Mouse (Mus musculus) forebrain, embryonic 10.5 days (tissue): ENCODE measurements around the gene Gm3696. TPM values are rescaled to one million over a fixed set of nuclear protein-coding genes. Genes with fewer than 3 reads are reported as not detected.
"Not testable (repeated sequence)": the region's sequence is repeated elsewhere in the genome, so short reads cannot be mapped to it uniquely, and the experiment has no call there.

Source experiments
- DNase-seq: peaks from one replicate; pipeline ENCODE4 v3.0.0-alpha.2; 2017; ENCODE audit warnings: low spot score; ENCODE audit errors: extremely low spot score
- H3K27ac ChIP-seq: fragments of 300-500 bp; sonication (generic); 2 replicates; pipeline ENCODE4 v1.5.1; 2016; ENCODE audit warnings: mild to moderate bottlenecking
- H3K27me3 ChIP-seq: fragments of 300-500 bp; sonication (generic); 2 replicates; pipeline ENCODE4 v1.6.1; 2016; ENCODE audit warnings: mild to moderate bottlenecking; ENCODE audit not compliant: poor library complexity, severe bottlenecking
- H3K36me3 ChIP-seq: fragments of 300-500 bp; sonication (generic); replicated peaks from 2 replicates; pipeline ENCODE4 v1.6.1; 2016; ENCODE audit warnings: mild to moderate bottlenecking, moderate library complexity
- H3K4me1 ChIP-seq: fragments of 300-500 bp; sonication (generic); 2 replicates; pipeline ENCODE4 v1.6.1; 2016
- H3K4me3 ChIP-seq: fragments of 300-500 bp; sonication (generic); 2 replicates; pipeline ENCODE4 v1.5.1; 2016; ENCODE audit warnings: mild to moderate bottlenecking, moderate library complexity
- H3K9me3 ChIP-seq: fragments of 300-500 bp; sonication (generic); 2 replicates; pipeline ENCODE4 v1.6.1; 2016; ENCODE audit warnings: mild to moderate bottlenecking, moderate library complexity
- WGBS: fragments of 180-500 bp; shearing (Covaris S2); methylation state at CpG from one replicate; pipeline ENCODE4 v1.1.7; 2016; 5-methylcytosine and 5-hydroxymethylcytosine counted together
- polyA plus RNA-seq: library from polyadenylated mRNA; unstranded; fragments of >200 nt; fragmentation: Nextera tagmentation; extraction: Ambion mirVana; gene quantifications from 2 replicates; pipeline ENCODE4 v1.2.1, GENCODE M21; 2016

Gene Gm3696
- polyA plus RNA-seq = 1.1 and 1.4 TPM in 2 replicates

DNA sequence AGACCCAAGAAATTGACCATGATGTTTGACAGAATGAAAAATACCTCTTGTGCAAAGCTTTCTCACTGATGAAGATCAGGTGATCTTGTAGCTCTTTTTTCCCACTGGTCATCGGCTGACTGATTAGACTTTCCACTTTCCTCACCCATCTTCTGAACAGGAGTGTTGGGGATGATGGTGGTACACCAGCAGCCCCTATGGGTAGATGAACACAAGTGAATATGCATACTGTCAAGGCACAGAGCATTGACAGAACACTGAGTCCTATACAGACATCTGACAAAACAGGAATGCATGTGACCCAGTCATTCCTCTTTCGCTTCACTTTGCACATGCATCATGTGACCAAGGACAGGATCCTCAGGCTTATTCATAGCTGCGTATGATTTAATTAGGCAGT is at the start of gene Gm3696:
Gene Gm3696 (minus strand): TSS at position 101 of the 400 bp plus-strand sequence.
- WGBS = 93% methylated on average over 1 of the region's 3 CpGs
- H3K27me3 ChIP-seq, DNase-seq, H3K36me3 ChIP-seq, H3K4me3 ChIP-seq, H3K4me1 ChIP-seq, H3K27ac ChIP-seq, H3K9me3 ChIP-seq: not testable (repeated sequence)

DNA sequence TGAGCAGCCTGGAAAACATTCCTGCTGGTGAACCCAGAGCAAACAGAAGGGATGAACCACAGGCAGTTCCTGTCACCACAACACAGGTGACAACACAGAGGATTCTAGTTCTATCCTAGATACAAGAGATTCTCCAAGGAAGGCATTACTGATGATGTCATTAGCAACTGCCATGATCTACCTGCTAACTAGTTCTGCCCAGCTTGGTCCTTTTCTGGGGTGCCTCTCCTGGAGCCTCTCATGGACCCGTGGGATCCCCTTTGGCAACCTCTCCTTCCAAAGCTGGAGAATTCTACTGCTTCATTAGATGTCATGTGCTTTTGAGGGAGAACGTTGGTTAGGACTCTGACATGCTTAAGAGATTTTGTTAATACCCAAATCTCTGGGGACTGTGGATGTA is 24.9 kb upstream of the Gm3696 start, which contains the start of gene Gm6676:
Gene Gm6676 (minus strand): TSS at position 101 of the 400 bp plus-strand sequence.
- not testable (repeated sequence) for H3K4me1 ChIP-seq, H3K36me3 ChIP-seq, H3K27me3 ChIP-seq, H3K4me3 ChIP-seq, DNase-seq, H3K9me3 ChIP-seq, H3K27ac ChIP-seq
- no CpG with 5 or more reads among the region's 2 CpGs for WGBS

DNA sequence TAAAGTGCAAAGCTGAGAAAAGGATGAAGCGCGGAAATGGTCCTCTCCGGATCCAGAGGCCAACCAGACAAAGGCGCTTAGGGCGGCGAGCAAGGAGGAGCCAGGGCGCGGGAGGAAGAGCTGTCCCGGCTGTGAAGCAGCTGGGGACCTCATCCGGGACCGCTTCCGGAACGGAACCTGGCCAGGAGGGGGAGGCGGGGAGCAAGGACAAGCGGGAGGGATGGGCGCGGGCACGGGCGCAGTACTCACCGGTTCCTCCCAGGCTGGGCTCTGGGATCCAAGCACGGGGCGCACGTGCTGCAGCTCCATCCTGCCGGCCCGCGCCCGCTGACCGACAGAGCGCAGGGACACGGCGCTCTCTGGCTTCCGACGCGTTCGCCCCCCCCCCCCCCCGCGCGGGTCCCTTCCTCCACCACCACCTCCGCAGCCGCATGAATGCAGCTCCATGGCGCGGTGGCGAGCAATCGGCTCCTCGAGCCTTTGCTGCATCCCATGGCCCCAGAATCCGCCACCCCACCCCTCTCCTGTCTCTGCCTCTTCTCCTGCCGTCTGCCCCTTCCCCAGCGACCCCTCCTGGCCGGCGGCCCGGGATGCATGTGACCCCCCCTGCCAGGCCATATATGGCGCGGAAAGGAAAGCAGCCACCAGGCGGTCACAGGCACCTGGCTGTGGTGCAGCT is 4.8 kb upstream of the Gm3696 start:
- H3K36me3 ChIP-seq, H3K9me3 ChIP-seq, H3K27me3 ChIP-seq, H3K4me1 ChIP-seq: not testable (repeated sequence)
- 0% methylated on average over 13 of the region's 54 CpGs for WGBS
- peak overlapping the region; percentile 57 for H3K4me3 ChIP-seq
- peak; percentile 45 for DNase-seq
- peak overlapping the region; percentile 92 for H3K27ac ChIP-seq

DNA sequence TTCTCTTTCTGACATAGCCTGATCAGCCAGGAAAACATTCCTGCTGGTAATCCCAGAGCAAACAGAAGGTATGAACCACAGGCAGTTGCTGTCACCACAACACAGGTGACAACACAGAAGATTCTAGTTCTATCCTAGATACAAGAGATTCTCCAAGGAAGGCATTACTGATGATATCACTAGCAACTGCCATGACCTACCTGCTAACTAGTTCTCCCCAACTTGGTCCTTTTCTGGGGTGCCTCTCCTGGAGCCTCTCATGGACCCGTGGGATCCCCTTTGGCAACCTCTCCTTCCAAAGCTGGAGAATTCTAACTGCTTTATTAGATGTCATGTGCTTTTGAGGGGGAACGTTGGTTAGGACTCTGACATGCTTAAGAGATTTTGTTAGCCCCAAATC is 55.6 kb downstream of the Gm3696 start, which contains the start of gene Gm3685:
Gene Gm3685 (minus strand): TSS at position 101 of the 400 bp plus-strand sequence.
- not testable (repeated sequence) for DNase-seq

More for the DNA sequence above, 55.6 kb downstream of the Gm3696 start, which contains the start of gene Gm3685:
- WGBS = no CpG with 5 or more reads among the region's 2 CpGs
- H3K4me1 ChIP-seq, H3K4me3 ChIP-seq, H3K27ac ChIP-seq, H3K9me3 ChIP-seq, H3K36me3 ChIP-seq, H3K27me3 ChIP-seq: not testable (repeated sequence)

Other genes with a start within 250 kb of the Gm3696 start
- gene Gm3667, start 210.7 kb downstream of the Gm3696 start, polyA plus RNA-seq = 1.6 TPM in 2 replicates
- gene Gm6356, start 126.8 kb downstream of the Gm3696 start, polyA plus RNA-seq = not detected in 2 replicates
- 0.85 and 1.3 TPM in 2 replicates for gene Gm10406, start 73.2 kb downstream of the Gm3696 start, polyA plus RNA-seq
- not detected in 2 replicates for gene Gm3685, start 55.7 kb downstream of the Gm3696 start, polyA plus RNA-seq
- not detected in 2 replicates for gene Gm6676, start 24.8 kb upstream of the Gm3696 start, polyA plus RNA-seq
- gene Gm3512, start 73.9 kb upstream of the Gm3696 start, polyA plus RNA-seq = 3.8 and 4.5 TPM in 2 replicates
- gene Gm16434, start 93.9 kb upstream of the Gm3696 start, polyA plus RNA-seq = not detected in 2 replicates
- gene Gm3727, start 164.1 kb upstream of the Gm3696 start, polyA plus RNA-seq = not detected in 2 replicates
- 1.6 and 1.9 TPM in 2 replicates for gene Gm3739, start 214.4 kb upstream of the Gm3696 start, polyA plus RNA-seq
- gene Gm5797, start 231.8 kb upstream of the Gm3696 start, polyA plus RNA-seq = not detected in 2 replicates